Comparison of ENCODE assay signal across 12 mouse cellular contexts in the genomic region with DNA sequence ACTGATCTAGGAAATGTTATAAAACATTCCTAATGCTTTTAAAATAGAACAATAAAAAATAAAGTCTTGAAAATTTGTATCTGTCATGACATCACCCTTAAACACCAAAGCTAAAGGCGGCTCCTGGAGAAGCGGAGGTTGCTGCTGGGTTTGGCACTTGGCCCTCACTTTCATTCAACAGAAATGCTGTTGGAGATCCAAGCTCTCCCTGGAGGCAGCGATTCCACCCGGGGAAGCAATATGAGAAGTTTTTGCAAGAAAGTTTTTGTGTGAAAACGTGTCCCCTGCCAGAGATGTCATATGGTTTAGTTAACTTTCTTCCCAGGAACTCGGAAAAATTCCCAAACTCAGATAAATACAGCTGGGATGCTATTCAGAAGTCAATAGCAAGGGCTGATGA. TPM values are rescaled to one million over a fixed set of nuclear protein-coding genes. Genes with fewer than 3 reads are reported as not detected.
DNase-seq lines count a peak whose midpoint lies in the region; ATAC-seq and TF ChIP-seq lines count a peak whose summit lies in the region.
"Had no signal": no experiment of that assay in that cellular context is flagged by ENCODE, and none has a peak within 500 bp of the region (broad histone marks: within the 10 kb centered on the region; RNA-seq: fewer than 3 reads in every experiment).

No protein-coding gene starts in this region.

- H3K4me2 ChIP-seq in forebrain, embryonic 14.5 days (ENCODE audit: low read length): no peak overlapping the region
- no peak overlapping the region for H3K4me2 ChIP-seq in forebrain, embryonic 16.5 days (ENCODE audit: low read length)
- 0 out of 2 replicates have a peak overlapping the region, but pooled peaks have one; percentile 10 for H3K4me2 ChIP-seq in limb, embryonic 14.5 days (replicated peaks; ENCODE audit: low read depth, low read length, severe bottlenecking)
- H3K4me2 ChIP-seq: heart, embryonic 15.5 days; liver, embryonic 13.5 days had no signal

- H3K4me3 ChIP-seq in forebrain, embryonic 14.5 days (ENCODE audit: low read depth, low read length): no peak overlapping the region
- no peak overlapping the region for H3K4me3 ChIP-seq in forebrain, embryonic 16.5 days (replicated peaks; ENCODE audit: low read length)
- no peak overlapping the region for H3K4me3 ChIP-seq in lung, adult 2 months (replicated peaks; ENCODE audit: extremely low read depth, low read depth, low read length)
- H3K4me3 ChIP-seq in limb, embryonic 14.5 days (replicated peaks; ENCODE audit: low read length): no peak overlapping the region
- H3K4me3 ChIP-seq: heart, embryonic 15.5 days; liver, embryonic 13.5 days had no signal

- no peaks in the 10 kb centered on the region for H3K9me3 ChIP-seq in forebrain, embryonic 14.5 days (replicated peaks; ENCODE audit: control insufficient read depth, low read length)
- H3K9me3 ChIP-seq in forebrain, embryonic 16.5 days (ENCODE audit: control insufficient read depth, low read length): no peaks in the 10 kb centered on the region
- peaks cover 6% of the 10 kb centered on the region for H3K9me3 ChIP-seq in limb, embryonic 14.5 days (ENCODE audit: control insufficient read depth, low read length)
- H3K9me3 ChIP-seq: heart, embryonic 15.5 days; liver, embryonic 13.5 days had no signal

- no peak for ATAC-seq in forebrain, embryonic 14.5 days
- no peak for ATAC-seq in forebrain, embryonic 16.5 days
- ATAC-seq in limb, embryonic 14.5 days (ENCODE audit: low FRiP score, low read depth): peak; percentile 76

- no peak for TF ChIP-seq POLR2A in lung, adult 2 months (IDR thresholded peaks at IDR 0.05; ENCODE audit: borderline replicate concordance, extremely low read depth, low read depth, low read length)
- no peak for TF ChIP-seq POLR2A in limb, embryonic 14.5 days (IDR thresholded peaks at IDR 0.05; ENCODE audit: borderline replicate concordance, extremely low read depth, insufficient read depth, insufficient read length)

- H3K27ac ChIP-seq in forebrain, embryonic 14.5 days (ENCODE audit: low read depth, low read length): no peak overlapping the region
- H3K27ac ChIP-seq in forebrain, embryonic 16.5 days (ENCODE audit: low read length): no peak overlapping the region
- no peak overlapping the region for H3K27ac ChIP-seq in limb, embryonic 14.5 days (replicated peaks; ENCODE audit: low read depth, low read length)
- H3K27ac ChIP-seq: liver, embryonic 13.5 days had no signal

- 70% methylated on average over 6 of the region's 6 CpGs for WGBS in forebrain, embryonic 14.5 days
- WGBS in forebrain, embryonic 16.5 days: 64% methylated on average over 6 of the region's 6 CpGs
- 53% methylated on average over 6 of the region's 6 CpGs for WGBS in lung, adult 2 months
- WGBS in limb, embryonic 14.5 days: 42% methylated on average over 6 of the region's 6 CpGs

- peak; percentile 18 for DNase-seq in forebrain, embryonic 14.5 days (ENCODE audit: low spot score)
- DNase-seq in lung, adult 18-20 months: peak; percentile 21 to 40
- no peak for DNase-seq in lung, adult 2 months
- peak; percentile 76 for DNase-seq in gastrocnemius, adult 18-20 months (ENCODE audit: low spot score)
- peak; percentile 81 for DNase-seq in limb, embryonic 14.5 days (ENCODE audit: low spot score)
- no peak for DNase-seq in B cell, adult 2 months
- no peak for DNase-seq in layer of hippocampus, postnatal 10 days (ENCODE audit: low spot score in 2 of 2)
- DNase-seq: liver, embryonic 13.5 days; midbrain, embryonic 14.5 days; thymus, postnatal 14 days had no signal

- H3K27me3 ChIP-seq in forebrain, embryonic 14.5 days (replicated peaks; ENCODE audit: control insufficient read depth, insufficient read depth, low read length): no peaks in the 10 kb centered on the region
- no peaks in the 10 kb centered on the region for H3K27me3 ChIP-seq in forebrain, embryonic 16.5 days (replicated peaks; ENCODE audit: control insufficient read depth, insufficient read depth, low read length)
- H3K27me3 ChIP-seq in limb, embryonic 14.5 days (ENCODE audit: control insufficient read depth, insufficient read depth, low read length): no peaks in the 10 kb centered on the region
- H3K27me3 ChIP-seq: heart, embryonic 15.5 days; liver, embryonic 13.5 days had no signal

- no peak for TF ChIP-seq CTCF in lung, adult 2 months (IDR thresholded peaks at IDR 0.05; ENCODE audit: insufficient read depth, low read length)

- no peaks in the 10 kb centered on the region for H3K4me1 ChIP-seq in forebrain, embryonic 14.5 days (ENCODE audit: control insufficient read depth, insufficient read depth, low read length)
- peaks cover 4% of the 10 kb centered on the region; the same call in 1 of the 2 replicates for H3K4me1 ChIP-seq in forebrain, embryonic 16.5 days (replicated peaks; ENCODE audit: control insufficient read depth, insufficient read depth, low read length)
- H3K4me1 ChIP-seq in lung, adult 2 months (ENCODE audit: control insufficient read depth, insufficient read depth, low read length): peaks cover 10% of the 10 kb centered on the region
- peaks cover 12% of the 10 kb centered on the region for H3K4me1 ChIP-seq in limb, embryonic 14.5 days (ENCODE audit: control insufficient read depth, insufficient read depth, low read length)
- H3K4me1 ChIP-seq: heart, embryonic 15.5 days; liver, embryonic 13.5 days had no signal

- no peaks in the 10 kb centered on the region for H3K36me3 ChIP-seq in forebrain, embryonic 14.5 days (ENCODE audit: control insufficient read depth, insufficient read depth, low read length)
- no peaks in the 10 kb centered on the region for H3K36me3 ChIP-seq in forebrain, embryonic 16.5 days (ENCODE audit: control insufficient read depth, insufficient read depth)
- no peaks in the 10 kb centered on the region for H3K36me3 ChIP-seq in limb, embryonic 14.5 days (ENCODE audit: control insufficient read depth, insufficient read depth, low read length)
- H3K36me3 ChIP-seq: heart, embryonic 15.5 days; liver, embryonic 13.5 days had no signal

- H3K9ac ChIP-seq in forebrain, embryonic 14.5 days (ENCODE audit: low read length): no peak overlapping the region
- H3K9ac ChIP-seq in forebrain, embryonic 16.5 days (replicated peaks; ENCODE audit: low read depth, low read length): no peak overlapping the region
- H3K9ac ChIP-seq in limb, embryonic 14.5 days (ENCODE audit: low read depth, low read length, severe bottlenecking): no peak overlapping the region
- H3K9ac ChIP-seq: heart, embryonic 15.5 days; liver, embryonic 13.5 days had no signal

RNA-seq across cellular contexts. Expression of gene Map4k3, which starts 51.5 kb away (rescaled TPM):
- polyA plus RNA-seq in forebrain, embryonic 14.5 days (2014; fragmentation: Nextera tagmentation; extraction: Ambion mirVana): 29.0 and 30.7 TPM in 2 replicates
- polyA plus RNA-seq in forebrain, embryonic 16.5 days (2015; fragmentation: Nextera tagmentation; extraction: Ambion mirVana): 28.8 and 33.2 TPM in 2 replicates
- 38.0 and 49.1 TPM in 2 replicates for polyA plus RNA-seq in lung, adult 2 months (2012; rRNA removed)
- 10 to 100 TPM; 11.8 to 14.9 TPM for total RNA-seq in gastrocnemius, adult 18-20 months (2021)
- polyA plus RNA-seq in limb, embryonic 14.5 days (2012; rRNA removed): 50.2 and 52.8 TPM in 2 replicates
- polyA plus RNA-seq in limb, embryonic 14.5 days (2014; fragmentation: Nextera tagmentation; extraction: Ambion mirVana): 42.2 and 42.6 TPM in 2 replicates
- 10 to 100 TPM; 72.8 to 78.3 TPM for total RNA-seq in layer of hippocampus, postnatal 10 days (2021)

Comparison
In these comparisons a context has a peak if more than half of its experiments do, and no peak if none do; other contexts are left out.
1. DNase-seq: peak in forebrain, embryonic 14.5 days (single experiment), lung, adult 18-20 months (2 of 2), gastrocnemius, adult 18-20 months (single experiment) and limb, embryonic 14.5 days (single experiment); none in lung, adult 2 months (single experiment), B cell, adult 2 months (0 of 2) and layer of hippocampus, postnatal 10 days (0 of 2).